Mouse (Mus musculus) NIH3T3 (cell line): ENCODE results near the gene Pimreg.

Experiments
- DNase-seq: peaks from one replicate; pipeline ENCODE4 v3.0.0-alpha.2; 2012; ENCODE audit warnings: low read depth

The Pimreg gene

GRCm38 (mm10) chr11:72066330-72066729 lies 24.5 kb downstream of the Pimreg start:
- peak; percentile 25 for DNase-seq

DNA sequence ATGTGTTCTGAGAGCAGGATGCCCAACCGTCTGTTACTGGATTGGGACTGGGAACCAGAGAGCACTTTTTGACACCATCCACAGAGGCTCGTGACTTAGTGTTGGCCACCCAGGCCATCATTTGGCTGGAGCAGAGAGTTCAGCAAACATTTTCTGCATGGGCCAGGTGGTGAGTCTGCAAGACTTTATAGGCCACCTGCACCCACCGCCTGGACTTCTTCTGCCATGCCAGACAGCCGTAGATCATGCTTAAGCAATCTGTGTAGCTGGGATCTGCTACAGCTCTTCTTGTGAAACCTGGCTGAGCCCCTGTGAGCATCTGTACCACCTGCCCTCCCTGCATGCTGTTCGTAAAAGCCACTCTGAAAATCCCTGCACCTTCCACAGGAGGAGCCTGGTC lies 25.5 kb downstream of the Pimreg start:
- no peak for DNase-seq

DNA sequence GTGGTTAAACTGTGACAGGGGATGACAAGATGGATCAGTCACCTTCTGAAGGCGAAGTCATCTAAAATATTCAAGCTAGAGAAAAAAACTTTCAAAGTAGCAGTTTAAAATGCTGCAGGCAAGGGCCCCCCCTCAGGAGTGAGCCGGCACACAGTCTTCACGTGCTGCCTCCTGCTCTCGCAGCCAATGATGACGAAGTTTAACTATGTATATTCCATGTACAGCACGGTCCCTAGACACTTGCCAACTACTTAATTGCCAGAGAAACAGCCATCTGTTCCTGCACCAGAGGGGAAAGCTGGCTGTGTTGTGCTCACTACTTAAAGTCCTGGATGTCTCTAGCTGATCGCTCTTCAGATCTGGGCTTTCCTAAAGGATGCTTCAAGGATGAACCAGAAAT lies 26.2 kb downstream of the Pimreg start:
- no peak for DNase-seq

- DNase-seq: no peak
These were observed 28.9 kb downstream of the Pimreg start for GRCm38 (mm10) chr11:72070733-72071132.

- DNase-seq: no peak
These were observed 30.6 kb downstream of the Pimreg start for GRCm38 (mm10) chr11:72072331-72072905.

DNA sequence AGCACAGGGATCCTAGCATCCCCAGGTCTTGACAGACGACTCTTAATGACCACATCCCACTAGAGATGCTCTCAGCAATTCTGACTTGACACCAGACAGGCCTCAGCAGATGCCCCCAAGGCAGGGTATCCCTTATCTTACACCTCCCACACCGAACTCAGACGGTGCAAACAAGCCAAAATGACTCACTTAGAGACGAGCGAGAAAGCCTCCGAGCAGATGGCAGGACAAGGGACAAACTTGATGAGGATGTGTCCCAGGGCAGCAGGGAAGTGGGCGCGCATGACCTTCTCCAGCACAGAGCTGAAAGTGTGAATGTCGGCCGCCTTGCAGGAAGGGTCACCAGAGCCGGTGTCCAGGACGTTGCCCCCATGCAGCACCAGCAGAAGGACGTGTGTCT lies 32.4 kb downstream of the Pimreg start:
- DNase-seq: no peak

GRCm38 (mm10) chr11:72078056-72078455 lies 36.2 kb downstream of the Pimreg start:
- peak; percentile 56 for DNase-seq

- peak; percentile 50 for DNase-seq
These were observed 36.8 kb downstream of the Pimreg start for GRCm38 (mm10) chr11:72078647-72079046.

DNA sequence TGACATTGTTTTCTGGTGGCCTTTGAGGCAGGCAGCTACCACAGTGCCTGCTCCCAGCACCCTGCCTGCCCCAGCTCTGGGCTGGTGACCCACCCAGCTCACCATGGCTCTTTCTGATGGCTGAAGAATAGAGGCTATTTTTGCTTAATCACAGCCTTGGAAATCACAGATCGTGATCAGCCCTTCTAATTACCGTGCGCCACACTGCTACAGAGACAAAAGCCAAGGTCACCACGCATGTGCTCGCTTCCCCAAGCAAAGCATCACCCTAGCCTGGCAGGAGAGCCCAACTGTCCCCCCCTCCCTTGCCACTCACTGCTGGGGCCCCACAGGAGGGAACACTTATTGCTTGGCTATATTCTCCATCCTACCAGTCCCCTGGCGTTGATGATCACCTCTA lies 38.6 kb downstream of the Pimreg start:
- no peak for DNase-seq

- no peak for DNase-seq
These were observed 40.8 kb downstream of the Pimreg start for GRCm38 (mm10) chr11:72082601-72083000.

GRCm38 (mm10) chr11:72084337-72084736 lies 42.5 kb downstream of the Pimreg start:
- DNase-seq: no peak

- no peak for DNase-seq
These were observed 44.6 kb downstream of the Pimreg start for GRCm38 (mm10) chr11:72086251-72087046.

DNA sequence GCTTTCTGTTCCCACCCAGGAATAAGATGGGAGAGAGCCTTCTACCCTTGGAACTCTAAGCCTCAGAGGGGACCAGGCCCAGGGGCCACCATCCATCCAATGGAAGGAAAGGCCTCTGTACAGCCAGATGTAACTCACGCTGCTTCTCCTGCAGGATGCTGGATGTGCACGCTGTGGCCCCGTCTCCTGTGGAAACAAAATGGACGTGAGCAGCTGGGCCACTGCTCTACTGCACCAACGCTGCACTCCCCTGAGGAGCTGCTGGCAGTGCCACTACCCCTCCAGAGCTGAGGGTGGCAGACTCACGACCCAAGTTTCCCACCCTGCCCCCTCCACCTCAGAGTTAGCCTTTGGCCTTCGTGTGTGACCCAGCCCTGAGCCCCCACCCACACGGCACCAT lies 50.6 kb downstream of the Pimreg start:
- no peak for DNase-seq

GRCm38 (mm10) chr11:72094442-72094841 lies 52.6 kb downstream of the Pimreg start:
- DNase-seq: peak; percentile 73

DNA sequence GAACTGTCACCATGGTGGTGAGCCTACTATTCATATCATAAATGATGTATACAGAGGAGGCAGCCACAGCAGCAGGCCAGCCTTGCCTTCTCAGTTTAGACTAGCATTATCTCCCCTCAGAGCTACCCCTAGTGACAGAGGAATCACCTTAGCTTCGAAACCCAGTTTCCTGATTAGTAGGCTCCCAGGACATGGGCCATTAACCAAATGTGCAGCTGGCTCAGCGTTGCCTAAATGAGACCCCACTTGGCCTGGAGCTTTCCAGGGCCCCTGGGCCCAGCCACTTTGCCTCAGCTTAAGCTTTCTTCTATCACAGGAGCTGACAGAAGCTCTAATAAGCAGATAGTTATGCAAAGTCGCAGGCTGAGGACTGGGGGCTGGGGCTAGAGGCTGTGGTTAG lies 54.2 kb downstream of the Pimreg start:
- no peak for DNase-seq
